Mouse (Mus musculus) brain, embryonic 14.5 days (tissue): Measurements from ENCODE around the gene Dhx38.

Source experiments
- CTCF ChIP-seq: fragments of 200-500 bp; IDR thresholded peaks from 2 replicates; pipeline ENCODE4 v1.5.1; 2012; ENCODE audit warnings: inconsistent platforms, mild to moderate bottlenecking, moderate library complexity, borderline replicate concordance; ENCODE audit not compliant: insufficient read depth, insufficient read length; ENCODE audit errors: extremely low read depth
- POLR2A ChIP-seq: fragments of 200-500 bp; IDR thresholded peaks from 2 replicates; pipeline ENCODE4 v1.6.1; 2012; ENCODE audit warnings: mild to moderate bottlenecking, inconsistent platforms, borderline replicate concordance; ENCODE audit not compliant: poor library complexity, insufficient read depth, insufficient read length, severe bottlenecking; ENCODE audit errors: extremely low read depth

GRCm38 (mm10) chr8:109542748-109543519 lies 22.7 kb downstream of the Dhx38 start:
- TF ChIP-seq CTCF (no peak), POLR2A (no peak)
